Mouse (Mus musculus): ENCODE results near the gene Vmn1r21. TPM values are rescaled to one million over a fixed set of nuclear protein-coding genes. Genes with fewer than 3 reads are reported as not detected.

Gene Vmn1r21
- polyA plus RNA-seq, 1 experiment from 2014 or later = not detected

Other genes starting within 250 kb of the Vmn1r21 start
- gene Pyurf, start 158.3 kb downstream of the Vmn1r21 start, polyA plus RNA-seq (2015; fragmentation: Nextera tagmentation; extraction: Ambion mirVana) = 9.1 and 9.4 TPM in 2 replicates
- gene Lancl2, start 147.8 kb downstream of the Vmn1r21 start, polyA plus RNA-seq (2015; fragmentation: Nextera tagmentation; extraction: Ambion mirVana) = 92.6 and 95.1 TPM in 2 replicates
- 186 and 203 TPM in 2 replicates for gene Vopp1, start 25.2 kb downstream of the Vmn1r21 start, polyA plus RNA-seq (2015; fragmentation: Nextera tagmentation; extraction: Ambion mirVana)
- not detected in 2 replicates for gene Vmn1r22, start 57.7 kb upstream of the Vmn1r21 start, polyA plus RNA-seq (2015; fragmentation: Nextera tagmentation; extraction: Ambion mirVana)
- not detected in 2 replicates for gene Vmn1r23, start 76.5 kb upstream of the Vmn1r21 start, polyA plus RNA-seq (2015; fragmentation: Nextera tagmentation; extraction: Ambion mirVana)
- gene Vmn1r24, start 111.2 kb upstream of the Vmn1r21 start, polyA plus RNA-seq (2015; fragmentation: Nextera tagmentation; extraction: Ambion mirVana) = not detected in 2 replicates
- gene Vmn1r25, start 130.5 kb upstream of the Vmn1r21 start, polyA plus RNA-seq (2015; fragmentation: Nextera tagmentation; extraction: Ambion mirVana) = not detected in 2 replicates
- not detected in 2 replicates for gene Vmn1r26, start 164.8 kb upstream of the Vmn1r21 start, polyA plus RNA-seq (2015; fragmentation: Nextera tagmentation; extraction: Ambion mirVana)